Mouse (Mus musculus): ENCODE results near the gene Fabp6. TPM values are rescaled to one million over a fixed set of nuclear protein-coding genes. Genes with fewer than 3 reads are reported as not detected.

The Fabp6 gene
- not detected in 2 replicates for polyA plus RNA-seq (2015; fragmentation: Nextera tagmentation; extraction: Ambion mirVana)

GRCm38 (mm10) chr11:43601440-43601839 lies at the start of gene Fabp6:
Gene Fabp6 (minus strand): TSS chr11:43601540.
- Histone ChIP-seq H3K4me1 (replicated peaks) (no peaks in the 10 kb centered on the region), H3K27ac (no peak within 1 kb of the TSS), H3K9me3 (replicated peaks) (no peaks in the 10 kb centered on the region), H3K4me2 (no peak within 1 kb of the TSS), H3K4me3 (replicated peaks) (no peak within 1 kb of the TSS), H3K27me3 (no peaks in the 10 kb centered on the region), H3K36me3 (no peaks in the 10 kb centered on the region), H3K9ac (no peak within 1 kb of the TSS)
- DNase-seq (no peak), ATAC-seq (ENCODE audit: low read depth) (no peak)
- WGBS (ENCODE audit: insufficient replicate concordance), result 60% methylated on average over 5 of the region's 5 CpGs

DNA sequence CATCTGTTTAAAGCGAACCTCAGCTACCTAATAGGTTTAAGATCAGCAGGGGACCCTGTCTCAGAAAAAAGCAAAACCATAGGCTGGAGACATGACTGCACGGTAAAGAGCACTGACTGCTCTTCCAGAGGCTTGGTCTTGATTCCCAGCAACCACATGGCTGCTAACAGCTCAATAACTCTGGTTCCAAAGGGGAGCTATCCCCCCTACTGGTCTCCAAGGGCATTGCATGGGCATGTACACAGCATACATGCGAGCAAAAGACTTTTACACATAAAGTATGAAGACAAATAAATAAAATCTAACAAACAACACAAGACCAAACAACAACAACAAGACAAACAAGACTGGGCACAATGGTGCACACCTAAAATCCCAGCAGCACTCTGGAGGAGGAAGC lies 43.9 kb upstream of the Fabp6 start:
- Histone ChIP-seq H3K9me3 (replicated peaks) (no peaks in the 10 kb centered on the region), H3K36me3 (no peaks in the 10 kb centered on the region), H3K9ac (no peak overlapping the region), H3K27ac (no peak overlapping the region), H3K27me3 (no peaks in the 10 kb centered on the region), H3K4me2 (no peak overlapping the region), H3K4me3 (replicated peaks) (no peak overlapping the region), H3K4me1 (replicated peaks) (no peaks in the 10 kb centered on the region; the same call in 1 of the 2 replicates)
- ATAC-seq (ENCODE audit: low read depth) (no peak), DNase-seq (no peak)
- 71% methylated on average over 3 of the region's 3 CpGs for WGBS (ENCODE audit: insufficient replicate concordance)

DNA sequence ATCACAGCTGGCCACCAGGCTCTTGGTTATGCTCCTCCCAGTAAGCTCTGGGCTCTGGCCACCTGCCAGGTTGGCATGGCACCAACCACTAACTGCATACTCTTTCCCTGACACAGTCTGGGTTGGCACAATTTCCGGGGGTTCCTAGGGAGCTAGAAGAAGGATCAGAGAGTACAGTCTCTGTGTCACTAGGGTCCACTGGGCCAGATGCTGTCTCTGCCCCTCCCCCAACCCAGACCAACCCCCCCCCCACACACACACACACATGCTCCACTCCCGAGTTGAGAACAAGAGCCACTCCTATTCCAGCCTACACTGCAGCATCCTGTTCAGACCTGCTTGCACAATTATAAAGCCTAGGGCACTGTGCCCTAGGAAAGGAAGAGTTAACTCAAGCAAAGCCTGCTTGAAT lies 41.8 kb upstream of the Fabp6 start:
- Histone ChIP-seq H3K36me3 (no peaks in the 10 kb centered on the region), H3K4me1 (replicated peaks) (no peaks in the 10 kb centered on the region; the same call in 1 of the 2 replicates), H3K27me3 (no peaks in the 10 kb centered on the region), H3K9ac (no peak overlapping the region), H3K27ac (no peak overlapping the region), H3K4me2 (no peak overlapping the region), H3K4me3 (replicated peaks) (no peak overlapping the region), H3K9me3 (replicated peaks) (no peaks in the 10 kb centered on the region)
- DNase-seq (no peak), ATAC-seq (ENCODE audit: low read depth) (no peak)
- 54% methylated on average over 2 of the region's 2 CpGs for WGBS (ENCODE audit: insufficient replicate concordance)

DNA sequence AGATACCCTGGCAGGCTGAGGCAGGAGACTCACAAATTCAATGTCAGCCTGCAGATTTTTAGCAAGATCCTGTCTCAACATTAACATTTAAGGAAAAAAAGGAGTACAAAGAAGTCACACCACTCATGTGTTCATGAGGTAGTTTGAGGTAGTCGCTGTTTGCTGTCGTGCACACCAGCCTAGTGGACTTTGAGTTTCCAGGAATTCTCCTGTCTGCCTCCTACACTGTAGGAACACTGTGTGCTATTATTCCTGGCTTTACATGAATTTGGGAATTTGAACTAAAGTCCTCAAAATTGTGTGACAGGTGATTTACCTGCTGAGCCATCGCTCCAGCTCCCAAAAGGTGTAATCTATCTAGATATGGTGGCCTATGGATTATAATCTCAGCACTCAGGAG lies 37.1 kb upstream of the Fabp6 start:
- Histone ChIP-seq H3K4me1 (replicated peaks) (peaks cover 6% of the 10 kb centered on the region), H3K36me3 (no peaks in the 10 kb centered on the region), H3K9ac (no peak overlapping the region), H3K9me3 (replicated peaks) (no peaks in the 10 kb centered on the region), H3K27me3 (no peaks in the 10 kb centered on the region), H3K4me3 (replicated peaks) (no peak overlapping the region), H3K27ac (no peak overlapping the region), H3K4me2 (no peak overlapping the region)
- DNase-seq (no peak), ATAC-seq (ENCODE audit: low read depth) (no peak)
- 65% methylated on average over 3 of the region's 3 CpGs for WGBS (ENCODE audit: insufficient replicate concordance)

DNA sequence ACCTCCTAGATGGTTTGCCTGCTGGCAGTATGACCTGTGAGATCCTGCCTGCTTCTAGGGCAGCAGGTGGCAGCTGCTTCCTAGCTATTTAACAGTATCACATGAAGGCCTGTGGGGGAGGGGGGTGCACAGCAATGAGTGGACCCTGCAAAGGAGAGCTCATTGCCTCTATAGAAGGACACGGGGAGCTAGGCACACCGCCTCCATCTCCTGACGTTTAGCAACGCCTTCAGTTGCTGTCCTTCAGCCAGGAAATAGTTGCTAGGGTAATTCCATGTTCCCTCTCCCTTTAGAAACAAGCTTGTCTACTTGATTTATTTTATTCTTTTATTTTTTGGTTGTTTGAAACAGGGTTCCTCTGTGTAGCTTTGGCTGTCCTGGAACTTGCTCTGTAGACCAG lies 35.4 kb upstream of the Fabp6 start:
- ATAC-seq (ENCODE audit: low read depth) (no peak), DNase-seq (no peak)
- Histone ChIP-seq H3K9ac (no peak overlapping the region), H3K4me1 (replicated peaks) (peaks cover 23% of the 10 kb centered on the region), H3K9me3 (replicated peaks) (no peaks in the 10 kb centered on the region), H3K27ac (no peak overlapping the region), H3K4me3 (replicated peaks) (no peak overlapping the region), H3K4me2 (no peak overlapping the region), H3K27me3 (no peaks in the 10 kb centered on the region), H3K36me3 (no peaks in the 10 kb centered on the region)
- WGBS (ENCODE audit: insufficient replicate concordance), result 73% methylated on average over 4 of the region's 4 CpGs

- Histone ChIP-seq H3K9ac (no peak overlapping the region), H3K4me1 (replicated peaks) (peaks cover 29% of the 10 kb centered on the region), H3K27me3 (no peaks in the 10 kb centered on the region), H3K36me3 (no peaks in the 10 kb centered on the region), H3K27ac (no peak overlapping the region), H3K4me2 (peak overlapping the region; percentile 19; the same call in 1 of the 2 replicates), H3K4me3 (replicated peaks) (no peak overlapping the region), H3K9me3 (replicated peaks) (no peaks in the 10 kb centered on the region)
- DNase-seq, result no peak
- WGBS (ENCODE audit: insufficient replicate concordance), result 24% methylated on average over 19 of the region's 19 CpGs
- peak; percentile 19; the same call in 1 of the 2 replicates for ATAC-seq (ENCODE audit: low read depth)
Observed at GRCm38 (mm10) chr11:43633658-43634401, 32.5 kb upstream of the Fabp6 start.

GRCm38 (mm10) chr11:43633165-43633564 lies 31.8 kb upstream of the Fabp6 start:
- Histone ChIP-seq H3K9ac (no peak overlapping the region), H3K36me3 (no peaks in the 10 kb centered on the region), H3K27ac (no peak overlapping the region), H3K4me3 (replicated peaks) (no peak overlapping the region), H3K4me2 (no peak overlapping the region), H3K27me3 (no peaks in the 10 kb centered on the region), H3K4me1 (replicated peaks) (peaks cover 29% of the 10 kb centered on the region), H3K9me3 (replicated peaks) (no peaks in the 10 kb centered on the region)
- no peak for ATAC-seq (ENCODE audit: low read depth)
- WGBS (ENCODE audit: insufficient replicate concordance), result 46% methylated on average over 6 of the region's 6 CpGs
- DNase-seq, result no peak

- Histone ChIP-seq H3K27ac (peak overlapping the region; percentile 57; the same call in 1 of the 2 replicates), H3K27me3 (no peaks in the 10 kb centered on the region), H3K9me3 (replicated peaks) (no peaks in the 10 kb centered on the region), H3K9ac (no peak overlapping the region), H3K36me3 (no peaks in the 10 kb centered on the region), H3K4me2 (no peak overlapping the region), H3K4me3 (replicated peaks) (no peak overlapping the region), H3K4me1 (replicated peaks) (peaks cover 29% of the 10 kb centered on the region)
- DNase-seq, result no peak
- ATAC-seq (ENCODE audit: low read depth), result no peak
- 10% methylated on average over 4 of the region's 4 CpGs for WGBS (ENCODE audit: insufficient replicate concordance)
Observed at GRCm38 (mm10) chr11:43632566-43632965, 31.2 kb upstream of the Fabp6 start.

DNA sequence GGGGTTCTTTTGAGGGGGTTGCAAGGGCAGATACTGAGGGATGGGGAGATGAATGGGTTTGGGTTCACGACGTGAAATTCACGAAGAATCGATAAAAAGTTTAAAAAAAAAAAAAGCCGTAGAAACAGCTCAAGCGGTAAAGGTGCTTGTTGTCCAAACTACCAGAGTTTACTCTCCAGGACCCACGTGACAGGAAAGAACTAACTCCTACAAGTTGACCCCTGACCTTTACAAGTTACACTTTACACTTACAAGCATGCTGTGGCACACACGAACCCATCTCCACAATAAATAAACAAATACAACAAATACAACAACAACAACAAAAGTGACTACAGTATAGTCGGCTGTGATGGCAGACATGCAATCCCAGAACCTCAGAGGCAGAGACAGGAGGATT lies 30.3 kb upstream of the Fabp6 start:
- Histone ChIP-seq H3K36me3 (no peaks in the 10 kb centered on the region), H3K4me1 (replicated peaks) (peaks cover 37% of the 10 kb centered on the region), H3K9ac (no peak overlapping the region), H3K27me3 (no peaks in the 10 kb centered on the region), H3K4me2 (no peak overlapping the region), H3K9me3 (replicated peaks) (no peaks in the 10 kb centered on the region), H3K27ac (no peak overlapping the region), H3K4me3 (replicated peaks) (no peak overlapping the region)
- ATAC-seq (ENCODE audit: low read depth) (no peak), DNase-seq (no peak)
- 66% methylated on average over 9 of the region's 9 CpGs for WGBS (ENCODE audit: insufficient replicate concordance)

DNA sequence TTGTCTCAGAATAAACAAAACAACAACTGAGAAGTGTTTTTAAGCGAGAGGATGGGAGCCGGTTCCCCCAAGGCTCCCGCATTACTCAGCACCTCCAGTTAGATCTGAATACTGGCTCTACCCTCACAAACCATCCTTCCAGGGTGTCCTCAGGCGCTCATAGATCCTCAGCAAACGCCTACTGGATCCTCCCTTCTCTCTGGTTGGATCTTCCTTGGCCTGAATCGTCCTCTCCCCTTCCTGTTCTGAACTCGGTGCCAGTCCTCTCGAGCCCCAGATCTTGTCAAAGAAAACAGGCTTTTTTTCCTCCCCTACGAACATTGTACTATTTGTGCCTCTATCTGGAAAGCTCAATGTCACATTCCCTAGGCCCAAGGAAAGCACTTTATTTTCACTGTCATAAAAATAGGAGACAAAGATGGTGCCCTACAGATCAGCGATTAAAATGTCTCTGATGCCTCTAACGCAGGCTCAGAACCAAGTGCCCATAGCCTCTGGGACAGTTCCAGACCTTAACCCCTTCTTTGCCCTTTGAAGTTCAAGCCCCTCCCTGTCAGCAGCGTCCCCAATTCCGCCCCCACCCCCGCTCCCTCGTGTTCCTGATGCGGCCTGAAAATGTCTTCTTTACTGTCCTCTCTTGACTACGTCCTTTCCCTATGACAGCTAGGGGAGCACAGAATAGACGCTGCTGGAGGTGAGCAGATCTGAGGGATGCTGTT lies 25.7 kb upstream of the Fabp6 start:
- H3K9ac ChIP-seq, result no peak overlapping the region
- peaks cover 24% of the 10 kb centered on the region for H3K4me1 ChIP-seq (replicated peaks)
- no peak overlapping the region for H3K4me3 ChIP-seq (replicated peaks)
- H3K36me3 ChIP-seq, result no peaks in the 10 kb centered on the region
- no peaks in the 10 kb centered on the region for H3K9me3 ChIP-seq (replicated peaks)
- peak overlapping the region; percentile 41; the same call in 1 of the 2 replicates for H3K4me2 ChIP-seq
- H3K27ac ChIP-seq, result peak overlapping the region; percentile 60
- no peak for ATAC-seq (ENCODE audit: low read depth)
- no peaks in the 10 kb centered on the region for H3K27me3 ChIP-seq
- 33% methylated on average over 18 of the region's 18 CpGs for WGBS (ENCODE audit: insufficient replicate concordance)
- DNase-seq, result no peak

DNA sequence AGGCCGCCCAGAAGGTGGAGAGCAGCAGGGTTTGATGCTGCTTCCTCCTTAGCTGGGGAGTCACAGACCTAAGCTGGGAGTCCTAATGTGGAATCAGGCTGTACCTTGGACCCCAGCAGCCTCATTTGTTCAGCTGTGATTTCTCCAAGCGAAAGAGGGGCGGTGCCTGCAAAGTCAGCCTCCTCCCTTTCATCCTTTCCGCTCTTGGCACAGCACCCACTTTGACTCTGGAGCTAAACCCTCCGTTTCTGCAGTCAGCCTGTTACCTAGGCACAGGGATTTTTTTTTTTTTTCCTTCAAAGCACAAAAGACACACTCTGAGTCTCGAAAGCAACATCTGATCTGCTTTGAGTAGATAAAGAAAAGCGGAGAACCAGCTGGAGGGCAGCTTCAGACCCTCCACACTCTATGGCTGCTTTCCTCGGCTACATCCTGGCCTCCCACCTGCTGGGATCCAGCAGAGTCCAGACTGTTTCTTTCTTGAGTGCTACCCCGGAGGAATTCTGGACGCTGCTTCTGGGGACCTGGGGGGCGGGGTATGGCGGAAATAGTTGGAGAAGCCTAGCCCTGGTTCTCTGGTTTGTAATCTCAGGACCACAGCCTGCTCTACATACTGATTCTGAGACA lies 25.1 kb upstream of the Fabp6 start:
- peak overlapping the region; percentile 41 for H3K4me2 ChIP-seq
- 10% methylated on average over 12 of the region's 12 CpGs for WGBS (ENCODE audit: insufficient replicate concordance)
- DNase-seq (peak; percentile 9), ATAC-seq (ENCODE audit: low read depth) (peak; percentile 43)
- H3K27ac ChIP-seq, result peak overlapping the region; percentile 60
- no peaks in the 10 kb centered on the region for H3K27me3 ChIP-seq
- H3K36me3 ChIP-seq, result no peaks in the 10 kb centered on the region
- peak overlapping the region; percentile 14; the same call in 1 of the 2 replicates for H3K4me3 ChIP-seq (replicated peaks)
- no peak overlapping the region for H3K9ac ChIP-seq
- H3K9me3 ChIP-seq (replicated peaks), result no peaks in the 10 kb centered on the region
- peaks cover 19% of the 10 kb centered on the region for H3K4me1 ChIP-seq (replicated peaks)

Measured in liver, embryonic 13.5 days (tissue).